Mouse (Mus musculus) testis, adult 2 months (tissue): ENCODE data around the gene Lima1.

Source experiments
- CTCF ChIP-seq: fragments of 200-500 bp; IDR thresholded peaks from 2 replicates; pipeline ENCODE4 v1.5.1; 2012; ENCODE audit warnings: low read depth, mild to moderate bottlenecking, inconsistent platforms, low read length, moderate library complexity; ENCODE audit not compliant: control insufficient read depth, insufficient read depth, insufficient replicate concordance
- POLR2A ChIP-seq: fragments of 200-500 bp; IDR thresholded peaks from 2 replicates; pipeline ENCODE4 v1.6.1; 2012; ENCODE audit warnings: low read depth, mild to moderate bottlenecking, inconsistent platforms, low read length, moderate library complexity; ENCODE audit not compliant: control insufficient read depth

GRCm38 (mm10) chr15:99813639-99814038 is 61.6 kb downstream of the Lima1 start:
- TF ChIP-seq CTCF (no peak), POLR2A (no peak)
